Mouse (Mus musculus) midbrain, postnatal 0 days (tissue): ENCODE results near the gene Cd274. TPM values are rescaled to one million over a fixed set of nuclear protein-coding genes. Genes with fewer than 3 reads are reported as not detected.

Experiments
- ATAC-seq: fragments of 200-750 bp; cut with Nextera tagmentation; 2 replicates; pipeline ENCODE4 v1.8.0; 2017; ENCODE audit warnings: moderate number of reproducible peaks, mild to moderate bottlenecking, moderate TSS enrichment, moderate library complexity; ENCODE audit not compliant: low FRiP score
- DNase-seq: peaks from one replicate; pipeline ENCODE4 v3.0.0-alpha.2; 2015; ENCODE audit warnings: low spot score
- H3K27ac ChIP-seq: fragments of 300-500 bp; sonication (generic); 2 replicates; pipeline ENCODE4 v1.5.1; 2014; ENCODE audit warnings: low read depth, mild to moderate bottlenecking, low read length, mixed read lengths
- H3K27me3 ChIP-seq: fragments of 300-500 bp; sonication (generic); 2 replicates; pipeline ENCODE4 v1.6.1; 2014; ENCODE audit warnings: low read length, control low read depth, mixed read lengths; ENCODE audit not compliant: insufficient read depth
- H3K36me3 ChIP-seq: fragments of 300-500 bp; sonication (generic); 2 replicates; pipeline ENCODE4 v1.6.1; 2014; ENCODE audit warnings: low read length, control low read depth, mixed read lengths; ENCODE audit not compliant: insufficient read depth
- H3K4me1 ChIP-seq: fragments of 300-500 bp; sonication (generic); 2 replicates; pipeline ENCODE4 v1.6.1; 2014; ENCODE audit warnings: mild to moderate bottlenecking, control low read depth, antibody characterized with exemption, low read length, mixed read lengths; ENCODE audit not compliant: insufficient read depth
- H3K4me2 ChIP-seq: fragments of 300-500 bp; sonication (generic); 2 replicates; pipeline ENCODE4 v1.6.1; 2014; ENCODE audit warnings: low read depth, mild to moderate bottlenecking, low read length, mixed read lengths; ENCODE audit not compliant: poor library complexity, severe bottlenecking
- H3K4me3 ChIP-seq: fragments of 300-500 bp; sonication (generic); 2 replicates; pipeline ENCODE4 v1.5.1; 2014; ENCODE audit warnings: low read depth, mild to moderate bottlenecking, low read length, moderate library complexity
- H3K9ac ChIP-seq: fragments of 300-500 bp; sonication (generic); replicated peaks from 2 replicates; pipeline ENCODE4 v1.6.1; 2014; ENCODE audit warnings: mild to moderate bottlenecking, low read length, moderate library complexity, mixed read lengths; ENCODE audit not compliant: poor library complexity, severe bottlenecking
- H3K9me3 ChIP-seq: fragments of 300-500 bp; sonication (generic); 2 replicates; pipeline ENCODE4 v1.6.1; 2016; ENCODE audit warnings: low read length, control low read depth
- CTCF ChIP-seq: IDR thresholded peaks from 2 replicates; pipeline ENCODE4 v1.5.1; 2016; ENCODE audit warnings: antibody characterized with exemption, mild to moderate bottlenecking
- WGBS: fragments of 180-500 bp; shearing (Covaris S2); extraction: QIAGEN DNeasy Blood & Tissue Kit; methylation state at CpG from one replicate; pipeline ENCODE4 v1.1.7; 2014; 5-methylcytosine and 5-hydroxymethylcytosine counted together
- polyA plus RNA-seq: library from polyadenylated mRNA; unstranded; fragments of >200 nt; fragmentation: Nextera tagmentation; extraction: Ambion mirVana; gene quantifications from 2 replicates; pipeline ENCODE4 v1.2.1, GENCODE M21; 2015
- total RNA-seq: library from RNA; depleted of rRNA; stranded (reverse); fragments of >200 nt; gene quantifications from 2 replicates; pipeline ENCODE4 v1.2.3, GENCODE M21; 2014

The Cd274 gene
- total and polyA plus RNA-seq, 2 experiments from 2014 or later, result 0.22 to 0.38 TPM

GRCm38 (mm10) chr19:29394721-29395120 lies 27.5 kb downstream of the Cd274 start:
- no peak for TF ChIP-seq CTCF
- WGBS, result 96% methylated on average over 2 of the region's 2 CpGs

GRCm38 (mm10) chr19:29396353-29396752 lies 29.1 kb downstream of the Cd274 start:
- ATAC-seq, result no peak
- TF ChIP-seq CTCF, result no peak
- H3K4me2 ChIP-seq, result no peak overlapping the region
- H3K4me1 ChIP-seq, result no peaks in the 10 kb centered on the region
- no peaks in the 10 kb centered on the region for H3K36me3 ChIP-seq
- H3K9me3 ChIP-seq, result no peaks in the 10 kb centered on the region
- 77% methylated on average over 1 of the region's 1 CpGs for WGBS
- H3K27me3 ChIP-seq, result no peaks in the 10 kb centered on the region
- H3K4me3 ChIP-seq, result no peak overlapping the region
- H3K9ac ChIP-seq, result no peak overlapping the region
- no peak for DNase-seq
- no peak overlapping the region for H3K27ac ChIP-seq

More at GRCm38 (mm10) chr19:29394721-29395120, 27.5 kb downstream of the Cd274 start:
- DNase-seq, result no peak
- no peak for ATAC-seq
- no peaks in the 10 kb centered on the region for H3K4me1 ChIP-seq
- H3K27ac ChIP-seq, result no peak overlapping the region
- no peak overlapping the region for H3K9ac ChIP-seq
- no peaks in the 10 kb centered on the region for H3K9me3 ChIP-seq
- no peaks in the 10 kb centered on the region for H3K36me3 ChIP-seq
- no peak overlapping the region for H3K4me3 ChIP-seq
- no peak overlapping the region for H3K4me2 ChIP-seq
- no peaks in the 10 kb centered on the region for H3K27me3 ChIP-seq

GRCm38 (mm10) chr19:29399786-29400185 lies 32.5 kb downstream of the Cd274 start:
- 95% methylated on average over 4 of the region's 4 CpGs for WGBS
- Histone ChIP-seq H3K36me3 (no peaks in the 10 kb centered on the region), H3K4me3 (no peak overlapping the region), H3K4me1 (no peaks in the 10 kb centered on the region), H3K27ac (no peak overlapping the region), H3K27me3 (no peaks in the 10 kb centered on the region), H3K9me3 (no peaks in the 10 kb centered on the region), H3K4me2 (no peak overlapping the region), H3K9ac (no peak overlapping the region)
- DNase-seq, result no peak
- TF ChIP-seq CTCF, result no peak
- ATAC-seq, result no peak

- Histone ChIP-seq H3K4me3 (no peak overlapping the region), H3K27me3 (no peaks in the 10 kb centered on the region), H3K36me3 (no peaks in the 10 kb centered on the region), H3K4me1 (no peaks in the 10 kb centered on the region), H3K4me2 (no peak overlapping the region), H3K27ac (no peak overlapping the region), H3K9me3 (no peaks in the 10 kb centered on the region), H3K9ac (no peak overlapping the region)
- no peak for TF ChIP-seq CTCF
- WGBS, result 93% methylated on average over 3 of the region's 3 CpGs
- ATAC-seq (no peak), DNase-seq (no peak)
Observed at GRCm38 (mm10) chr19:29400466-29400865, 33.2 kb downstream of the Cd274 start.

DNA sequence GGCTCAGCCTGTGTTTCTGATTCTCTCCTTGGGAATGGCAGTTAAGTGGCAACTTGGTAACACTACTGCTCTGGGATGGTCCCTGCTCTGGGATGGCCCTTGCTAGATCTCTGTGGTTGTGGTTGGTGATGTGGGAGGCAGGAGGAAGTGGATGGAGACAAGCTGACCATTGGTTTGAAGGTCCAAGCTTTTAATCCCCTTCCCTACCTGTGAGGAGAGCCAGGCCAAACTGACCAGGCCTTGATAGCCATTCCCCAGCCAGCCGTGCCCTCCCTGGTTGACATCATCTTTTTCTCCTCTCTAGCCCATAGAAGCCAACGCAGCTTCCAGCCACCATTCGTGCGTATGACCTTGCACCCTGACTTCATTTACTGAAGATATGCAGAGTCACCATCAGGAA lies 35.4 kb downstream of the Cd274 start:
- H3K4me2 ChIP-seq, result no peak overlapping the region
- H3K9ac ChIP-seq, result no peak overlapping the region
- no peak for ATAC-seq
- H3K9me3 ChIP-seq, result no peaks in the 10 kb centered on the region
- H3K36me3 ChIP-seq, result no peaks in the 10 kb centered on the region
- no peaks in the 10 kb centered on the region for H3K27me3 ChIP-seq
- no peak for TF ChIP-seq CTCF
- 95% methylated on average over 4 of the region's 4 CpGs for WGBS
- DNase-seq, result no peak
- no peak overlapping the region for H3K4me3 ChIP-seq
- H3K4me1 ChIP-seq, result no peaks in the 10 kb centered on the region
- no peak overlapping the region for H3K27ac ChIP-seq

- TF ChIP-seq CTCF, result no peak
- no peak overlapping the region for H3K4me3 ChIP-seq
- H3K4me2 ChIP-seq, result no peak overlapping the region
- no peaks in the 10 kb centered on the region for H3K4me1 ChIP-seq
- no peak for ATAC-seq
- H3K27ac ChIP-seq, result no peak overlapping the region
- DNase-seq, result no peak
- H3K27me3 ChIP-seq, result no peaks in the 10 kb centered on the region
- no peaks in the 10 kb centered on the region for H3K36me3 ChIP-seq
- no peaks in the 10 kb centered on the region for H3K9me3 ChIP-seq
- 93% methylated on average over 4 of the region's 4 CpGs for WGBS
- H3K9ac ChIP-seq, result no peak overlapping the region
Observed at GRCm38 (mm10) chr19:29403251-29403650, 36.0 kb downstream of the Cd274 start.
